Mouse (Mus musculus): Measurements from ENCODE around the gene Hist2h2ab. TPM values are rescaled to one million over a fixed set of nuclear protein-coding genes. Genes with fewer than 3 reads are reported as not detected.
"Not testable (repeated sequence)": the region's sequence is repeated elsewhere in the genome, so short reads cannot be mapped to it uniquely, and the experiment has no call there.

Hist2h2ab gene
- polyA plus RNA-seq, 1 experiment from 2014 or later, result not detected

DNA sequence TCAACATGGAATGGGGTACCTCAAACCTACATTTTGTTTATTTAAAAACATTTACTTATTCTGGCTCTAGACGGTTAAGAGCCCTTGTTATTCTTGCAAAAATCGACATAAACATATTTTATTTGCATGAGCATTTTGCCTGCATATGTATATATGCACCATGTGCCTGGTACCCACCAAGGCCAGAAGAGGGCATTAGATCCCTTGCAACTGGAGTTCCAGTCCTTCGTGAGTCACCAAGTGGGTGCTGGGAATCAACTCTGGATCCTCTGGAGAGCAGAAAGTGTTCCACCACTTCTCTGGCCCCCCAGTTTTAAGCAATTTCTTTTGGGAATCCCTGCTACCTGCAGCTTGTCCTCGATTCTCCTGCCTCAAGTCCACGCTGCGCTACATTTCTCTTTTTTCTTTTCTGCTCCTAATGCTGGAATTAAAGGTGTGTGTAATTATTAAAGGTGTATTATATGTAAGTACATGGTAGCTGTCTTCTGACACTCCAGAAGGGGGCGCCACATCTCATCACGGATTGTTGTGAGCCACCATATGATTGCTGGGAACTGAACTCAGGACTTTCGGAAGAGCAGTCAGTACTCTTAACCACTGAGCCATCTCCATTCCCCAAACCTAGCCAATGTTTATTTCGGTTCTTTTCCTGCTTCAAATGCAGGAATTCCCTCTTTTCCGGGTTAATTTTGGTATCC lies 23.9 kb upstream of the Hist2h2ab start:
- no peak for TF ChIP-seq EP300 (optimal IDR thresholded peaks at IDR 0.05)
- peak; percentile 32 for TF ChIP-seq CTCF (IDR thresholded peaks at IDR 0.05; ENCODE audit: low read depth)
- H3K4me2 ChIP-seq (replicated peaks; ENCODE audit: low read depth), result no peak overlapping the region

DNA sequence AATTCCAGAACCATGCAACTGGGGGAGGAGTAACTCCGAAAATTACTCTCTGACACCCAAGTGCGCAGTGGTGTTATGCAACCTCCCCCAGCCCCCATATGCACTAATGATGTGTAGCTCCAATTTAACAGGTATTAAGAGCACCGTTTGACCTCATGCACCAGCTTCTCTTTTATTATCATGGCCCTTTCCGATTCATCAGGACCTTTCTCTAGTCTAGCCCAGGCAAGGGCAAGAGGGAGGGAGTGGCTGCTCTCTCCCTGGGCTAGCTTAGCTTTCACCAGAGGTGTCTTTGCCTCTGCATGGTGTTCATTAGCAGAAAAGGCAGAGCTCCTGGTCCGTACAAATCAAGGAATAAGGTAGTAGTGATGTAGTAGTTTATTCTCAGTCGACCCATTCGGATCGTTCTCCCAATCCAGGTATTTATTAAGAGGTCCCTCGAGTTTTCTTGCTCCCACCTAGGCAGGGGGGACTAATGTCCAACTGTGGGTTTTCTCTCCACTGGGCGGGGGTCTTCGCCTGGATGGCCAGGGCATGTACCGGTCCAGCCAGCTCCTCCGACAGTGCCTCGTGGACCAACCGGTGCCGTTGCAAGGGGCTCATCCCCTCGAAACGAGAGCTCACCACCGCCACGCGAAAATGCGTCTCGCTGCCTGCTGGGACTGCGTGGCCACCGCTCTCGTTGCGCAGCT lies 23.1 kb upstream of the Hist2h2ab start:
- WGBS, result 20% methylated on average over 27 of the region's 27 CpGs
- H3K9me3 ChIP-seq (ENCODE audit: control insufficient read depth, low read length), result no peaks in the 10 kb centered on the region
- peak overlapping the region; percentile 58 for H3K4me3 ChIP-seq (ENCODE audit: low read depth, low read length)
- ATAC-seq (ENCODE audit: low FRiP score, low TSS enrichment), result peak; percentile 10
- H3K4me1 ChIP-seq (replicated peaks; ENCODE audit: control insufficient read depth, insufficient read depth), result peaks cover 9% of the 10 kb centered on the region
- H3K36me3 ChIP-seq (ENCODE audit: control insufficient read depth, insufficient read depth, low read length), result no peaks in the 10 kb centered on the region
- DNase-seq (ENCODE audit: low spot score), result no peak
- H3K27me3 ChIP-seq (ENCODE audit: control insufficient read depth, insufficient read depth, low read length), result no peaks in the 10 kb centered on the region
- peak overlapping the region; percentile 72 for H3K9ac ChIP-seq (ENCODE audit: low read length)
- TF ChIP-seq CTCF (IDR thresholded peaks at IDR 0.05; ENCODE audit: low read depth), result no peak
- TF ChIP-seq EP300 (optimal IDR thresholded peaks at IDR 0.05), result no peak
- H3K27ac ChIP-seq (replicated peaks), result peak overlapping the region; percentile 92
- H3K4me2 ChIP-seq (replicated peaks; ENCODE audit: low read depth), result peak overlapping the region; percentile 87

More for the DNA sequence above, 23.9 kb upstream of the Hist2h2ab start:
- Histone ChIP-seq H3K27me3 (ENCODE audit: control insufficient read depth, insufficient read depth, low read length) (no peaks in the 10 kb centered on the region), H3K4me1 (replicated peaks; ENCODE audit: control insufficient read depth, insufficient read depth) (peaks cover 9% of the 10 kb centered on the region), H3K27ac (replicated peaks) (no peak overlapping the region), H3K4me3 (ENCODE audit: low read depth, low read length) (no peak overlapping the region), H3K9me3 (ENCODE audit: control insufficient read depth, low read length) (no peaks in the 10 kb centered on the region), H3K36me3 (ENCODE audit: control insufficient read depth, insufficient read depth, low read length) (no peaks in the 10 kb centered on the region), H3K9ac (ENCODE audit: low read length) (no peak overlapping the region)
- no peak for DNase-seq (ENCODE audit: low spot score)
- no peak for ATAC-seq (ENCODE audit: low FRiP score, low TSS enrichment)
- 92% methylated on average over 11 of the region's 11 CpGs for WGBS

GRCm38 (mm10) chr3:96197129-96197749 lies 22.4 kb upstream of the Hist2h2ab start:
- Histone ChIP-seq H3K4me3 (ENCODE audit: low read depth, low read length) (peak overlapping the region; percentile 58), H3K36me3 (ENCODE audit: control insufficient read depth, insufficient read depth, low read length) (no peaks in the 10 kb centered on the region), H3K9ac (ENCODE audit: low read length) (peak overlapping the region; percentile 72), H3K27ac (replicated peaks) (peak overlapping the region; percentile 92), H3K4me1 (replicated peaks; ENCODE audit: control insufficient read depth, insufficient read depth) (peaks cover 9% of the 10 kb centered on the region), H3K4me2 (replicated peaks; ENCODE audit: low read depth) (peak overlapping the region; percentile 87), H3K27me3 (ENCODE audit: control insufficient read depth, insufficient read depth, low read length) (no peaks in the 10 kb centered on the region), H3K9me3 (ENCODE audit: control insufficient read depth, low read length) (no peaks in the 10 kb centered on the region)
- under 1% methylated on average over 50 of the region's 50 CpGs for WGBS
- TF ChIP-seq CTCF (IDR thresholded peaks at IDR 0.05; ENCODE audit: low read depth) (peak; percentile 33; the same call in 1 of the 2 replicates), EP300 (optimal IDR thresholded peaks at IDR 0.05) (no peak)
- peak; percentile 87 for DNase-seq (ENCODE audit: low spot score)
- peak; percentile 91 for ATAC-seq (ENCODE audit: low FRiP score, low TSS enrichment)

GRCm38 (mm10) chr3:96198181-96198580 lies 21.5 kb upstream of the Hist2h2ab start:
- H3K27me3 ChIP-seq (ENCODE audit: control insufficient read depth, insufficient read depth, low read length), result no peaks in the 10 kb centered on the region

DNA sequence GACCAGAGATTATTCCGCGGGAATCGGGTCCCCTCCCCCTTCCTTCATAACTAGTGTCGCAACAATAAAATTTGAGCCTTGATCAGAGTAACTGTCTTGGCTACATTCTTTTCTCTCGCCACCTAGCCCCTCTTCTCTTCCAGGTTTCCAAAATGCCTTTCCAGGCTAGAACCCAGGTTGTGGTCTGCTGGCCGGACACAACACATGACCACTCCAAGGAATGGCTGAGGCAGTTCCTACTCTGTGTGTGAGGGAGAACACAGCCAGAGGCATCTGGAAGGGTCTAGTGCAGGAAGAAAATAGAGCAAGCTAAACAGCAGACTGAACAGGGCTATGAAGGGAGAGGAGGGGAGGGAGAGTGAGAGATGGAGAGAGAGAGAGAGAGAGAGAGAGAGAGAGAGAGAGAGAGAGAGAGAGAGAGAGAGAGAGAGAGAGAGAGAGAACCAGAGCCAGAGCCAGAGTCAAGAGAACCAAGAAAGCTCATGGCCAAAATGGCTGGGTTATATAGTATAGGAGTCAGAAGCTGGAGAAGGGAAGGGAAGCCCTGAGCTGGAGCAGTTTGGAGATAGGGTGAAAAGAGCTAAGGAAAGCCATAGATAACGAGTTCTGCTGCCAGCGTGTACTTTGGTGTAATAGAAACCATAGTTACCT lies 20.9 kb upstream of the Hist2h2ab start:
- not testable (repeated sequence) for H3K9ac ChIP-seq (ENCODE audit: low read length); H3K36me3 ChIP-seq (ENCODE audit: control insufficient read depth, insufficient read depth, low read length); DNase-seq (ENCODE audit: low spot score); H3K4me1 ChIP-seq (replicated peaks; ENCODE audit: control insufficient read depth, insufficient read depth); H3K4me3 ChIP-seq (ENCODE audit: low read depth, low read length); H3K27me3 ChIP-seq (ENCODE audit: control insufficient read depth, insufficient read depth, low read length); ATAC-seq (ENCODE audit: low FRiP score, low TSS enrichment); H3K9me3 ChIP-seq (ENCODE audit: control insufficient read depth, low read length); H3K27ac ChIP-seq (replicated peaks); H3K4me2 ChIP-seq (replicated peaks; ENCODE audit: low read depth)
- WGBS, result 30% methylated on average over 6 of the region's 8 CpGs

More at GRCm38 (mm10) chr3:96198181-96198580, 21.5 kb upstream of the Hist2h2ab start:
- under 1% methylated on average over 6 of the region's 6 CpGs for WGBS
- Histone ChIP-seq H3K4me1 (replicated peaks; ENCODE audit: control insufficient read depth, insufficient read depth) (peaks cover 9% of the 10 kb centered on the region), H3K9ac (ENCODE audit: low read length) (no peak overlapping the region), H3K36me3 (ENCODE audit: control insufficient read depth, insufficient read depth, low read length) (no peaks in the 10 kb centered on the region), H3K27ac (replicated peaks) (peak overlapping the region; percentile 65), H3K4me3 (ENCODE audit: low read depth, low read length) (peak overlapping the region; percentile 58; the same call in 1 of the 2 replicates), H3K9me3 (ENCODE audit: control insufficient read depth, low read length) (no peaks in the 10 kb centered on the region), H3K4me2 (replicated peaks; ENCODE audit: low read depth) (peak overlapping the region; percentile 87)
- DNase-seq (ENCODE audit: low spot score) (no peak), ATAC-seq (ENCODE audit: low FRiP score, low TSS enrichment) (peak; percentile 24)
- TF ChIP-seq CTCF (IDR thresholded peaks at IDR 0.05; ENCODE audit: low read depth), result no peak
- TF ChIP-seq EP300 (optimal IDR thresholded peaks at IDR 0.05), result no peak

Measured in stomach, postnatal 0 days (tissue).